Mouse (Mus musculus): ENCODE data around the gene Myh14. TPM values are rescaled to one million over a fixed set of nuclear protein-coding genes. Genes with fewer than 3 reads are reported as not detected.

The Myh14 gene
- polyA plus RNA-seq, 1 experiment from 2014 or later: 1.3 TPM

GRCm38 (mm10) chr7:44676611-44677010 is 6.0 kb upstream of the Myh14 start:
- WGBS: 65% methylated on average over 2 of the region's 2 CpGs
- DNase-seq (ENCODE audit: low spot score, missing footprints) (no peak), ATAC-seq (ENCODE audit: low FRiP score) (no peak)
- H3K9me3 ChIP-seq (ENCODE audit: control insufficient read depth, low read length): no peaks in the 10 kb centered on the region
- no peaks in the 10 kb centered on the region for H3K36me3 ChIP-seq (ENCODE audit: control insufficient read depth, insufficient read depth, low read length)
- no peak overlapping the region for H3K4me2 ChIP-seq
- H3K4me3 ChIP-seq (ENCODE audit: low read depth, low read length): no peak overlapping the region
- no peaks in the 10 kb centered on the region for H3K27me3 ChIP-seq (ENCODE audit: control insufficient read depth, insufficient read depth, low read length)
- H3K27ac ChIP-seq (ENCODE audit: low read depth, low read length): no peak overlapping the region
- H3K4me1 ChIP-seq (ENCODE audit: control insufficient read depth, insufficient read depth, low read length): no peaks in the 10 kb centered on the region
- no peak overlapping the region for H3K9ac ChIP-seq (ENCODE audit: low read length)

- peaks cover 4% of the 10 kb centered on the region for H3K4me1 ChIP-seq (ENCODE audit: control insufficient read depth, insufficient read depth, low read length)
- no peak overlapping the region for H3K9ac ChIP-seq (ENCODE audit: low read length)
- no peak overlapping the region for H3K4me3 ChIP-seq (ENCODE audit: low read depth, low read length)
- H3K36me3 ChIP-seq (ENCODE audit: control insufficient read depth, insufficient read depth, low read length): no peaks in the 10 kb centered on the region
- WGBS: 62% methylated on average over 4 of the region's 4 CpGs
- DNase-seq (ENCODE audit: low spot score, missing footprints) (no peak), ATAC-seq (ENCODE audit: low FRiP score) (no peak)
- H3K9me3 ChIP-seq (ENCODE audit: control insufficient read depth, low read length): no peaks in the 10 kb centered on the region
- no peak overlapping the region for H3K27ac ChIP-seq (ENCODE audit: low read depth, low read length)
- H3K27me3 ChIP-seq (ENCODE audit: control insufficient read depth, insufficient read depth, low read length): no peaks in the 10 kb centered on the region
- no peak overlapping the region for H3K4me2 ChIP-seq
Measured at GRCm38 (mm10) chr7:44676126-44676525, 5.5 kb upstream of the Myh14 start.

- Histone ChIP-seq H3K4me2 (no peak overlapping the region), H3K36me3 (ENCODE audit: control insufficient read depth, insufficient read depth, low read length) (no peaks in the 10 kb centered on the region), H3K9ac (ENCODE audit: low read length) (no peak overlapping the region), H3K27me3 (ENCODE audit: control insufficient read depth, insufficient read depth, low read length) (peaks cover 2% of the 10 kb centered on the region; the same call in 1 of the 2 replicates), H3K4me3 (ENCODE audit: low read depth, low read length) (no peak overlapping the region), H3K4me1 (ENCODE audit: control insufficient read depth, insufficient read depth, low read length) (peaks cover 4% of the 10 kb centered on the region), H3K27ac (ENCODE audit: low read depth, low read length) (no peak overlapping the region), H3K9me3 (ENCODE audit: control insufficient read depth, low read length) (no peaks in the 10 kb centered on the region)
- WGBS: 81% methylated on average over 6 of the region's 6 CpGs
- no peak for DNase-seq (ENCODE audit: low spot score, missing footprints)
- ATAC-seq (ENCODE audit: low FRiP score): no peak
Measured at GRCm38 (mm10) chr7:44675171-44675570, 4.5 kb upstream of the Myh14 start.

- no peak for DNase-seq (ENCODE audit: low spot score, missing footprints)
- H3K4me2 ChIP-seq: no peak overlapping the region
Measured at GRCm38 (mm10) chr7:44674511-44674910, 3.9 kb upstream of the Myh14 start.

GRCm38 (mm10) chr7:44672193-44672592 is 1.6 kb upstream of the Myh14 start:
- Histone ChIP-seq H3K9ac (ENCODE audit: low read length) (no peak overlapping the region), H3K9me3 (ENCODE audit: control insufficient read depth, low read length) (no peaks in the 10 kb centered on the region), H3K27ac (ENCODE audit: low read depth, low read length) (no peak overlapping the region), H3K4me1 (ENCODE audit: control insufficient read depth, insufficient read depth, low read length) (peaks cover 4% of the 10 kb centered on the region), H3K36me3 (ENCODE audit: control insufficient read depth, insufficient read depth, low read length) (no peaks in the 10 kb centered on the region), H3K4me2 (no peak overlapping the region), H3K4me3 (ENCODE audit: low read depth, low read length) (no peak overlapping the region), H3K27me3 (ENCODE audit: control insufficient read depth, insufficient read depth, low read length) (peaks cover 5% of the 10 kb centered on the region)
- WGBS: 81% methylated on average over 5 of the region's 5 CpGs
- DNase-seq (ENCODE audit: low spot score, missing footprints) (no peak), ATAC-seq (ENCODE audit: low FRiP score) (no peak)

More at GRCm38 (mm10) chr7:44674511-44674910, 3.9 kb upstream of the Myh14 start:
- Histone ChIP-seq H3K4me3 (ENCODE audit: low read depth, low read length) (no peak overlapping the region), H3K9me3 (ENCODE audit: control insufficient read depth, low read length) (no peaks in the 10 kb centered on the region), H3K27ac (ENCODE audit: low read depth, low read length) (no peak overlapping the region), H3K36me3 (ENCODE audit: control insufficient read depth, insufficient read depth, low read length) (no peaks in the 10 kb centered on the region), H3K27me3 (ENCODE audit: control insufficient read depth, insufficient read depth, low read length) (peaks cover 2% of the 10 kb centered on the region; the same call in 1 of the 2 replicates), H3K9ac (ENCODE audit: low read length) (no peak overlapping the region), H3K4me1 (ENCODE audit: control insufficient read depth, insufficient read depth, low read length) (peaks cover 4% of the 10 kb centered on the region)
- 73% methylated on average over 4 of the region's 4 CpGs for WGBS
- no peak for ATAC-seq (ENCODE audit: low FRiP score)

GRCm38 (mm10) chr7:44669103-44669502 is 1.5 kb downstream of the Myh14 start:
- WGBS: 16% methylated on average over 21 of the region's 21 CpGs
- Histone ChIP-seq H3K9me3 (ENCODE audit: control insufficient read depth, low read length) (0 out of 2 replicates have a peak, but pooled peaks cover 2% of the 10 kb centered on the region), H3K4me3 (ENCODE audit: low read depth, low read length) (no peak overlapping the region), H3K36me3 (ENCODE audit: control insufficient read depth, insufficient read depth, low read length) (no peaks in the 10 kb centered on the region), H3K4me2 (no peak overlapping the region), H3K4me1 (ENCODE audit: control insufficient read depth, insufficient read depth, low read length) (peaks cover 4% of the 10 kb centered on the region), H3K9ac (ENCODE audit: low read length) (no peak overlapping the region), H3K27ac (ENCODE audit: low read depth, low read length) (no peak overlapping the region), H3K27me3 (ENCODE audit: control insufficient read depth, insufficient read depth, low read length) (peaks cover 5% of the 10 kb centered on the region)
- DNase-seq (ENCODE audit: low spot score, missing footprints) (peak; percentile 60), ATAC-seq (ENCODE audit: low FRiP score) (no peak)

GRCm38 (mm10) chr7:44667996-44668738 is 2.5 kb downstream of the Myh14 start:
- DNase-seq (ENCODE audit: low spot score, missing footprints): no peak
- 72% methylated on average over 13 of the region's 13 CpGs for WGBS
- H3K27me3 ChIP-seq (ENCODE audit: control insufficient read depth, insufficient read depth, low read length): peaks cover 5% of the 10 kb centered on the region

GRCm38 (mm10) chr7:44666462-44666861 is 4.2 kb downstream of the Myh14 start:
- ATAC-seq (ENCODE audit: low FRiP score): no peak

More at GRCm38 (mm10) chr7:44667996-44668738, 2.5 kb downstream of the Myh14 start:
- H3K4me3 ChIP-seq (ENCODE audit: low read depth, low read length): no peak overlapping the region
- no peak overlapping the region for H3K4me2 ChIP-seq
- no peak overlapping the region for H3K9ac ChIP-seq (ENCODE audit: low read length)
- peaks cover 4% of the 10 kb centered on the region for H3K4me1 ChIP-seq (ENCODE audit: control insufficient read depth, insufficient read depth, low read length)
- no peak overlapping the region for H3K27ac ChIP-seq (ENCODE audit: low read depth, low read length)
- H3K36me3 ChIP-seq (ENCODE audit: control insufficient read depth, insufficient read depth, low read length): no peaks in the 10 kb centered on the region
- 0 out of 2 replicates have a peak, but pooled peaks cover 2% of the 10 kb centered on the region for H3K9me3 ChIP-seq (ENCODE audit: control insufficient read depth, low read length)
- ATAC-seq (ENCODE audit: low FRiP score): no peak

GRCm38 (mm10) chr7:44664731-44665130 is 5.9 kb downstream of the Myh14 start:
- no peak overlapping the region for H3K27ac ChIP-seq (ENCODE audit: low read depth, low read length)
- WGBS: 46% methylated on average over 11 of the region's 11 CpGs
- peaks cover 3% of the 10 kb centered on the region; the same call in 1 of the 2 replicates for H3K27me3 ChIP-seq (ENCODE audit: control insufficient read depth, insufficient read depth, low read length)
- 0 out of 2 replicates have a peak, but pooled peaks cover 2% of the 10 kb centered on the region for H3K9me3 ChIP-seq (ENCODE audit: control insufficient read depth, low read length)
- ATAC-seq (ENCODE audit: low FRiP score): no peak
- H3K4me2 ChIP-seq: no peak overlapping the region
- H3K9ac ChIP-seq (ENCODE audit: low read length): no peak overlapping the region
- no peak for DNase-seq (ENCODE audit: low spot score, missing footprints)
- H3K36me3 ChIP-seq (ENCODE audit: control insufficient read depth, insufficient read depth, low read length): no peaks in the 10 kb centered on the region
- H3K4me1 ChIP-seq (ENCODE audit: control insufficient read depth, insufficient read depth, low read length): no peaks in the 10 kb centered on the region
- no peak overlapping the region for H3K4me3 ChIP-seq (ENCODE audit: low read depth, low read length)

More at GRCm38 (mm10) chr7:44666462-44666861, 4.2 kb downstream of the Myh14 start:
- Histone ChIP-seq H3K9me3 (ENCODE audit: control insufficient read depth, low read length) (0 out of 2 replicates have a peak, but pooled peaks cover 2% of the 10 kb centered on the region), H3K4me2 (no peak overlapping the region), H3K9ac (ENCODE audit: low read length) (no peak overlapping the region), H3K36me3 (ENCODE audit: control insufficient read depth, insufficient read depth, low read length) (no peaks in the 10 kb centered on the region), H3K4me3 (ENCODE audit: low read depth, low read length) (no peak overlapping the region), H3K27ac (ENCODE audit: low read depth, low read length) (no peak overlapping the region), H3K4me1 (ENCODE audit: control insufficient read depth, insufficient read depth, low read length) (peaks cover 3% of the 10 kb centered on the region), H3K27me3 (ENCODE audit: control insufficient read depth, insufficient read depth, low read length) (peaks cover 5% of the 10 kb centered on the region)
- WGBS: 89% methylated on average over 2 of the region's 2 CpGs
- peak; percentile 31 for DNase-seq (ENCODE audit: low spot score, missing footprints)
